Mouse (Mus musculus) megakaryocyte, embryonic 14.5 days (primary cell): Measurements from ENCODE around the gene Tra2a.

Experiments used
- FLI1 ChIP-seq: IDR thresholded peaks from 2 replicates; pipeline ENCODE4 v1.6.1; 2012; ENCODE audit warnings: low read length, inconsistent platforms, mixed read lengths
- GATA1 ChIP-seq: IDR thresholded peaks from 3 replicates; pipeline ENCODE4 v1.6.1; 2012; ENCODE audit warnings: mixed read lengths, low read length, inconsistent platforms, borderline replicate concordance

GRCm38 (mm10) chr6:49236331-49236730 is 27.5 kb downstream of the Tra2a start:
- TF ChIP-seq FLI1 (no peak), GATA1 (no peak)
